Mouse (Mus musculus): ENCODE results near the gene Ttll9. TPM values are rescaled to one million over a fixed set of nuclear protein-coding genes. Genes with fewer than 3 reads are reported as not detected.

Ttll9 gene
- total and polyA plus RNA-seq, 3 experiments: 0.61 TPM; not detected in 2

DNA sequence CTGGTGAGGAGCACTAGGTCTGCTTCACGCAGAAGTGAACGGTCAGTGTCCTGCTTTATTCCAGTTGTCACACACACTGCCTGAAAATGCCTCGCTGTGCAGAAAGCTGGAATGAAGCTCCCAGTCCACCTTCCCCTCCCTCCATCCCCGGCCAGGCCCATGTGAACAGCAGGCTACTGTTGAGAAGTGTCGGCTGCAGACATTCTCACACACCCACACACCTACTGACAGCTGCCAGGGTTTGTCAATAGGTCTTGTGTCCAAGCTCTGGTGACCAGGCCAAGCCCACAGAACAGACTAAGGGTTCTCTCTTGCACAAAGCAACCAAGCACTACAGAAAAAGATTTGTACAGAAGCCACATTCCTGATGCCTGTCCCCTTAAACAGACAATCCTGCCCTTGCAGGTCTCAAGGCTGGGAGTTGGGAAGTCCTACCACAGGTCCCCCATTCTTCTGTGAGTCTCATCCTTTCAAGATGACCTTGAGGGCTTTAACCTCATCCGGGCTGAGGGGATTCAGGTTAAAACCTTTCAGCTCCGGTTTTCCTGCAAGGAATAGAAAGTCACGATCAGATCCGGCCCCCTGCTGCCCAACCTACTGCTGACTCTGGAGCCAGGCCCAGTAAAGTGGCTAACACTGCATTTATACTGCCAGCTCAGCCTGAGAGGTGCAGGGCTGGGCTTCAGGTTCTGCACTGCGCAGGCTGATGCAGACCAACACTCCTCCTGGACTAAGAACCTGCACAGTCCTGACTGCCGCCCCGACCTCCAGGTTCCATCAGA, 47.1 kb downstream of the Ttll9 start:
- no peaks in the 10 kb centered on the region for H3K36me3 ChIP-seq (ENCODE audit: control insufficient read depth, insufficient read depth, low read length)

GRCm38 (mm10) chr2:153013724-153014515, 51.6 kb downstream of the Ttll9 start:
- 82% methylated on average over 11 of the region's 11 CpGs for WGBS
- DNase-seq: no peak
- H3K4me3 ChIP-seq: peak overlapping the region; percentile 76
- H3K4me1 ChIP-seq (ENCODE audit: control insufficient read depth, insufficient read depth, low read length): peaks cover 6% of the 10 kb centered on the region
- TF ChIP-seq CTCF (IDR thresholded peaks at IDR 0.05) (no peak), EP300 (IDR thresholded peaks at IDR 0.05; ENCODE audit: insufficient read depth, low read depth, low read length) (no peak), POLR2A (IDR thresholded peaks at IDR 0.05; ENCODE audit: insufficient read depth, low read depth, low read length) (no peak)
- no peaks in the 10 kb centered on the region for H3K27me3 ChIP-seq (ENCODE audit: control insufficient read depth, insufficient read depth, low read length)
- H3K79me2 ChIP-seq (replicated peaks; ENCODE audit: control insufficient read depth, insufficient read depth, low read length): peaks cover 6% of the 10 kb centered on the region
- intact Hi-C loops (cut with DNase I): loop anchor here (5.0 to 10.0 kb wide), 2 partner anchors 167 to 329 kb away; partner anchors contain the start of genes Mcts2 and Tpx2
- H3K36me3 ChIP-seq (ENCODE audit: control insufficient read depth, insufficient read depth, low read length): no peaks in the 10 kb centered on the region
- no peak overlapping the region for H3K27ac ChIP-seq
- no peak overlapping the region for H3K9ac ChIP-seq (ENCODE audit: low read depth, low read length)

More for the DNA sequence above, 47.1 kb downstream of the Ttll9 start:
- no peak overlapping the region for H3K4me3 ChIP-seq
- intact Hi-C loops (cut with DNase I): no loop called here
- no peaks in the 10 kb centered on the region for H3K27me3 ChIP-seq (ENCODE audit: control insufficient read depth, insufficient read depth, low read length)
- no peak for DNase-seq
- H3K4me1 ChIP-seq (ENCODE audit: control insufficient read depth, insufficient read depth, low read length): peaks cover 5% of the 10 kb centered on the region
- H3K9ac ChIP-seq (ENCODE audit: low read depth, low read length): no peak overlapping the region
- no peak overlapping the region for H3K27ac ChIP-seq
- peaks cover 1% of the 10 kb centered on the region; the same call in 1 of the 2 replicates for H3K79me2 ChIP-seq (replicated peaks; ENCODE audit: control insufficient read depth, insufficient read depth, low read length)
- TF ChIP-seq CTCF (IDR thresholded peaks at IDR 0.05) (no peak), EP300 (IDR thresholded peaks at IDR 0.05; ENCODE audit: insufficient read depth, low read depth, low read length) (no peak), POLR2A (IDR thresholded peaks at IDR 0.05; ENCODE audit: insufficient read depth, low read depth, low read length) (no peak)
- 81% methylated on average over 12 of the region's 12 CpGs for WGBS

GRCm38 (mm10) chr2:153014758-153015593, 52.7 kb downstream of the Ttll9 start, which contains the start of gene Pdrg1:
Gene Pdrg1 (minus strand): TSS chr2:153015427.
- intact Hi-C loops (cut with DNase I): loop anchor here (1.0 to 10.0 kb wide), 3 partner anchors 101 to 330 kb away; partner anchors contain the start of genes Mcts2 and Tpx2
- H3K79me2 ChIP-seq (replicated peaks; ENCODE audit: control insufficient read depth, insufficient read depth, low read length): peaks cover 6% of the 10 kb centered on the region
- DNase-seq: peak; percentile 95
- H3K4me3 ChIP-seq: peak within 1 kb of the TSS; percentile 76
- peak within 1 kb of the TSS; percentile 87 for H3K9ac ChIP-seq (ENCODE audit: low read depth, low read length)
- H3K36me3 ChIP-seq (ENCODE audit: control insufficient read depth, insufficient read depth, low read length): no peaks in the 10 kb centered on the region
- H3K27ac ChIP-seq: peak within 1 kb of the TSS; percentile 88
- TF ChIP-seq EP300 (IDR thresholded peaks at IDR 0.05; ENCODE audit: insufficient read depth, low read depth, low read length) (0 out of 2 replicates have a peak, but pooled peaks have one; percentile 11), POLR2A (IDR thresholded peaks at IDR 0.05; ENCODE audit: insufficient read depth, low read depth, low read length) (peak; percentile 94), CTCF (IDR thresholded peaks at IDR 0.05) (peak; percentile 99)
- WGBS: 1% methylated on average over 54 of the region's 54 CpGs
- peaks cover 6% of the 10 kb centered on the region for H3K4me1 ChIP-seq (ENCODE audit: control insufficient read depth, insufficient read depth, low read length)
- H3K27me3 ChIP-seq (ENCODE audit: control insufficient read depth, insufficient read depth, low read length): no peaks in the 10 kb centered on the region

- DNase-seq: no peak
- no peak overlapping the region for H3K27ac ChIP-seq
- WGBS: 28% methylated on average over 8 of the region's 8 CpGs
- peaks cover 6% of the 10 kb centered on the region for H3K79me2 ChIP-seq (replicated peaks; ENCODE audit: control insufficient read depth, insufficient read depth, low read length)
- H3K4me1 ChIP-seq (ENCODE audit: control insufficient read depth, insufficient read depth, low read length): peaks cover 6% of the 10 kb centered on the region
- no peaks in the 10 kb centered on the region for H3K27me3 ChIP-seq (ENCODE audit: control insufficient read depth, insufficient read depth, low read length)
- intact Hi-C loops (cut with DNase I): loop anchor here (1.0 to 10.0 kb wide), 2 partner anchors 102 to 331 kb away; partner anchors contain the start of gene Mcts2
- H3K36me3 ChIP-seq (ENCODE audit: control insufficient read depth, insufficient read depth, low read length): no peaks in the 10 kb centered on the region
- H3K4me3 ChIP-seq: no peak overlapping the region; the same call in 1 of the 2 replicates
- TF ChIP-seq POLR2A (IDR thresholded peaks at IDR 0.05; ENCODE audit: insufficient read depth, low read depth, low read length): no peak
- TF ChIP-seq CTCF (IDR thresholded peaks at IDR 0.05): no peak
- H3K9ac ChIP-seq (ENCODE audit: low read depth, low read length): no peak overlapping the region
These were observed 53.5 kb downstream of the Ttll9 start for GRCm38 (mm10) chr2:153015804-153016203.

- intact Hi-C loops (cut with DNase I): loop anchor here (10.0 kb wide), 1 partner anchor 332 kb away; the partner anchor contains the start of gene Mcts2
- 37% methylated on average over 5 of the region's 5 CpGs for WGBS
- TF ChIP-seq CTCF (IDR thresholded peaks at IDR 0.05) (no peak), POLR2A (IDR thresholded peaks at IDR 0.05; ENCODE audit: insufficient read depth, low read depth, low read length) (no peak), EP300 (IDR thresholded peaks at IDR 0.05; ENCODE audit: insufficient read depth, low read depth, low read length) (no peak)
These were observed 54.5 kb downstream of the Ttll9 start for GRCm38 (mm10) chr2:153016786-153017185.

More at GRCm38 (mm10) chr2:153016786-153017185, 54.5 kb downstream of the Ttll9 start:
- Histone ChIP-seq H3K27me3 (ENCODE audit: control insufficient read depth, insufficient read depth, low read length) (no peaks in the 10 kb centered on the region), H3K9ac (ENCODE audit: low read depth, low read length) (no peak overlapping the region), H3K4me3 (no peak overlapping the region), H3K36me3 (ENCODE audit: control insufficient read depth, insufficient read depth, low read length) (no peaks in the 10 kb centered on the region), H3K27ac (no peak overlapping the region), H3K4me1 (ENCODE audit: control insufficient read depth, insufficient read depth, low read length) (peaks cover 6% of the 10 kb centered on the region), H3K79me2 (replicated peaks; ENCODE audit: control insufficient read depth, insufficient read depth, low read length) (peaks cover 6% of the 10 kb centered on the region)
- no peak for DNase-seq
